Mouse (Mus musculus): ENCODE results near the gene Ints14.
A peak's percentile ranks its signal among the peaks of the same experiment; 100 is the strongest.

Gene Ints14

GRCm38 (mm10) chr9:64960117-64960977 is at the start of gene Ints14:
Ints14 (plus strand) TSS chr9:64960905.
- peak; percentile 95 for DNase-seq

GRCm38 (mm10) chr9:64913406-64913805 is 47.3 kb upstream of the Ints14 start:
- no peak for DNase-seq

- no peak for DNase-seq
These were observed 46.7 kb upstream of the Ints14 start for GRCm38 (mm10) chr9:64913973-64914372.

GRCm38 (mm10) chr9:64914629-64915028 is 46.1 kb upstream of the Ints14 start:
- DNase-seq, result no peak

- peak; percentile 67 for DNase-seq
These were observed 42.1 kb upstream of the Ints14 start for GRCm38 (mm10) chr9:64918560-64918959.

GRCm38 (mm10) chr9:64925771-64926170 is 34.9 kb upstream of the Ints14 start:
- no peak for DNase-seq

GRCm38 (mm10) chr9:64926201-64926991 is 34.3 kb upstream of the Ints14 start:
- no peak for DNase-seq

- DNase-seq, result no peak
These were observed 30.4 kb upstream of the Ints14 start for GRCm38 (mm10) chr9:64930256-64930655.

- DNase-seq, result peak; percentile 69
These were observed 28.7 kb upstream of the Ints14 start for GRCm38 (mm10) chr9:64931751-64932610.

- DNase-seq, result peak; percentile 84
These were observed 26.5 kb upstream of the Ints14 start for GRCm38 (mm10) chr9:64934015-64934754.

- DNase-seq, result peak; percentile 68
These were observed 24.2 kb upstream of the Ints14 start for GRCm38 (mm10) chr9:64936508-64936907.

- no peak for DNase-seq
These were observed 23.2 kb upstream of the Ints14 start for GRCm38 (mm10) chr9:64937491-64937890.

- DNase-seq, result peak; percentile 64
These were observed 22.2 kb upstream of the Ints14 start for GRCm38 (mm10) chr9:64938535-64938934.

- no peak for DNase-seq
These were observed 21.4 kb upstream of the Ints14 start for GRCm38 (mm10) chr9:64939281-64939680.

GRCm38 (mm10) chr9:64939790-64940189 is 20.9 kb upstream of the Ints14 start:
- no peak for DNase-seq

GRCm38 (mm10) chr9:64940731-64941346 is 19.9 kb upstream of the Ints14 start:
- DNase-seq, result no peak

- DNase-seq, result no peak
These were observed 19.1 kb upstream of the Ints14 start for GRCm38 (mm10) chr9:64941650-64942049.

- DNase-seq, result no peak
These were observed 16.7 kb upstream of the Ints14 start for GRCm38 (mm10) chr9:64943997-64944396.

- no peak for DNase-seq
These were observed 13.1 kb upstream of the Ints14 start for GRCm38 (mm10) chr9:64947483-64948095.

GRCm38 (mm10) chr9:64951161-64951657 is 9.5 kb upstream of the Ints14 start, which contains the start of gene Slc24a1:
Slc24a1 (minus strand) TSS chr9:64951607.
- DNase-seq, result no peak

GRCm38 (mm10) chr9:64952055-64952454 is 8.7 kb upstream of the Ints14 start:
- no peak for DNase-seq

Data from liver (tissue).